Mouse (Mus musculus): ENCODE data around the gene Pabpn1. TPM values are rescaled to one million over a fixed set of nuclear protein-coding genes. Genes with fewer than 3 reads are reported as not detected.
"Not testable (repeated sequence)": the region's sequence is repeated elsewhere in the genome, so short reads cannot be mapped to it uniquely, and the experiment has no call there.

Gene Pabpn1
- total RNA-seq, 2 experiments from 2014 or later = 52.5 to 63.3 TPM

DNA sequence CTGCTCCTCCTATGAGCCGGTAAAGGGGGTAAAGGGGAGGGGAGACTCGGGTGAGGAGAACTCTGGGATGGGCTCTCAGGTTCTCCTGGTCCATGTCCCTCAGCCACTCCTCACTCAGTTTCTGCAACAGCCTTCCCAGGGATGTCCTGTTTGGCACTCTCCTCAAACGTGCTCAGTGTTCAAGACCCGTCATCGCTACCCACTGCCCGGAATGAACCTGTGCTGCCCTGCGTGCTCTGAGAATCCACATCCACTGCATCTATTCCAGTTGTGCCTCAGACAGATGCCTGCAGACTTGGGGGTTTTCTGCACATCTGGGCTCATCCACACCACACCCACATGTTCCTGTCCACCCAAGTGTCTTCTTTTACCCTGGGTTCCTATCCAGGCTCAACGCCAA is 50.2 kb downstream of the Pabpn1 start:
- no peak for DNase-seq
- intact Hi-C loops (cut with DNase I) = no loop called here
- TF ChIP-seq CTCF (IDR thresholded peaks at IDR 0.05) = no peak

GRCm38 (mm10) chr14:54943971-54944370 is 51.7 kb downstream of the Pabpn1 start:
- H3K4me3 ChIP-seq = no peak overlapping the region
- no peak for DNase-seq
- no peak overlapping the region for H3K27ac ChIP-seq
- intact Hi-C loops (cut with DNase I) = no loop called here
- TF ChIP-seq CTCF (IDR thresholded peaks at IDR 0.05) = no peak

More for the DNA sequence above, 50.2 kb downstream of the Pabpn1 start:
- no peak overlapping the region for H3K4me3 ChIP-seq
- no peak overlapping the region for H3K27ac ChIP-seq

GRCm38 (mm10) chr14:54944939-54945338 is 52.6 kb downstream of the Pabpn1 start:
- DNase-seq = no peak
- intact Hi-C loops (cut with DNase I) = no loop called here
- Histone ChIP-seq H3K4me3 (no peak overlapping the region), H3K27ac (no peak overlapping the region)
- TF ChIP-seq CTCF (IDR thresholded peaks at IDR 0.05) = no peak

- no peak for DNase-seq
- H3K4me3 ChIP-seq = no peak overlapping the region
- H3K27ac ChIP-seq = no peak overlapping the region
- intact Hi-C loops (cut with DNase I) = no loop called here
- TF ChIP-seq CTCF (IDR thresholded peaks at IDR 0.05) = no peak
Observed at GRCm38 (mm10) chr14:54945975-54946704, 53.8 kb downstream of the Pabpn1 start.

DNA sequence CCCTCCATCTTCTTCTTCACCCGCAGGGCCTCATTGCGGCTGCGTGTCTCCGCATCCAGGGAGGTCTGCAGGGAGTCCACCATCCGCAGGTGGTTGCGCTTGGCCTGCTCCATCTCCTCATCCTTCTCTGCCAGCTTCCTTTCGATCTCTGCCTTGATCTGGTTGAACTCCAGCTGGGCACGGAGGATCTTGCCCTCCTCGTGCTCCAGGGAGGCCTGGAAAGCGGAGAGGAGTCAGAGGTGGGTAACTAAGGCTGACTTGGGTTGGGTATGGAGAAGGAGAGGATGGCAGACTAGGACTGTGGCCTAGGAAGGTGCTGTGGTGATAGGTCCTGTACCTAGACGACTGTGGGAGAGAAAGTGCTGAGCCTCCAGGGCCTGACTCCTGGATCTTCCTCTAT is 54.7 kb downstream of the Pabpn1 start:
- H3K27ac ChIP-seq; H3K4me3 ChIP-seq; DNase-seq; intact Hi-C loops (cut with DNase I): not testable (repeated sequence)

Other genes starting within 250 kb of the Pabpn1 start
- 10 to 100 TPM in 1 of 2 experiments, 1 to 10 TPM in 1; 7.0 to 11.0 TPM for gene 1700123O20Rik, start 206.3 kb upstream of the Pabpn1 start, total RNA-seq (2021)
- 10 to 100 TPM; 75.5 to 81.7 TPM for gene Acin1, start 205.6 kb upstream of the Pabpn1 start, total RNA-seq (2021)
- gene Gm29776, start 193.7 kb upstream of the Pabpn1 start, total RNA-seq (2021) = not detected
- gene Cebpe, start 180.3 kb upstream of the Pabpn1 start, total RNA-seq (2021) = not detected
- 10 to 100 TPM; 21.4 to 23.6 TPM for gene Slc7a8, start 110.6 kb upstream of the Pabpn1 start, total RNA-seq (2021)
- 1 to 10 TPM; 1.0 to 5.0 TPM for gene Rnf212b, start 78.4 kb upstream of the Pabpn1 start, total RNA-seq (2021)
- gene Homez, start 21.5 kb upstream of the Pabpn1 start, total RNA-seq (2021) = 1 to 10 TPM; 3.0 to 5.2 TPM
- 1 to 10 TPM; 2.6 to 3.5 TPM for gene Ppp1r3e, start 14.9 kb upstream of the Pabpn1 start, total RNA-seq (2021)
- gene Bcl2l2, start 9.1 kb upstream of the Pabpn1 start, total RNA-seq (2021) = 10 to 100 TPM; 23.1 to 26.8 TPM
- 1 to 10 TPM in 1 of 2 experiments, under 1 TPM in 1; 0.56 to 4.4 TPM for gene Gm20521, start 9.1 kb upstream of the Pabpn1 start, total RNA-seq (2021)
- 1 to 10 TPM; 1.0 to 1.4 TPM for gene Slc22a17, start 20.6 kb downstream of the Pabpn1 start, total RNA-seq (2021)
- 1 to 10 TPM; 1.1 to 1.4 TPM for gene Efs, start 33.6 kb downstream of the Pabpn1 start, total RNA-seq (2021)
- gene Il25, start 40.2 kb downstream of the Pabpn1 start, total RNA-seq (2021) = not detected
- under 1 TPM in 1 of 2 experiments, not detected in 1; 0.25 TPM for gene Cmtm5, start 43.8 kb downstream of the Pabpn1 start, total RNA-seq (2021)
- gene Myh6, start 74.4 kb downstream of the Pabpn1 start, total RNA-seq (2021) = 100 to 1,000 TPM; 109 to 348 TPM
- gene Gm17428, start 84.4 kb downstream of the Pabpn1 start, total RNA-seq (2021) = not detected
- 1,000 to 10,000 TPM in 1 of 2 experiments, 100 to 1,000 TPM in 1; 520 to 1,662 TPM for gene Myh7, start 102.1 kb downstream of the Pabpn1 start, total RNA-seq (2021)
- 10 to 100 TPM; 18.1 to 19.9 TPM for gene Ngdn, start 123.0 kb downstream of the Pabpn1 start, total RNA-seq (2021)
- gene Zfhx2, start 199.8 kb downstream of the Pabpn1 start, total RNA-seq (2021) = 1 to 10 TPM; 5.1 to 6.0 TPM
- 10 to 100 TPM; 12.6 to 14.3 TPM for gene Thtpa, start 202.3 kb downstream of the Pabpn1 start, total RNA-seq (2021)
- gene Ap1g2, start 214.1 kb downstream of the Pabpn1 start, total RNA-seq (2021) = 1 to 10 TPM; 5.3 to 6.0 TPM
- gene Jph4, start 224.4 kb downstream of the Pabpn1 start, total RNA-seq (2021) = under 1 TPM in 1 of 2 experiments, not detected in 1; 0.08 TPM